Mouse (Mus musculus): Measurements from ENCODE around the gene Nol7. TPM values are rescaled to one million over a fixed set of nuclear protein-coding genes. Genes with fewer than 3 reads are reported as not detected.

Nol7 gene
- total and polyA plus RNA-seq, 3 experiments, result 165 to 329 (median 260) TPM

DNA sequence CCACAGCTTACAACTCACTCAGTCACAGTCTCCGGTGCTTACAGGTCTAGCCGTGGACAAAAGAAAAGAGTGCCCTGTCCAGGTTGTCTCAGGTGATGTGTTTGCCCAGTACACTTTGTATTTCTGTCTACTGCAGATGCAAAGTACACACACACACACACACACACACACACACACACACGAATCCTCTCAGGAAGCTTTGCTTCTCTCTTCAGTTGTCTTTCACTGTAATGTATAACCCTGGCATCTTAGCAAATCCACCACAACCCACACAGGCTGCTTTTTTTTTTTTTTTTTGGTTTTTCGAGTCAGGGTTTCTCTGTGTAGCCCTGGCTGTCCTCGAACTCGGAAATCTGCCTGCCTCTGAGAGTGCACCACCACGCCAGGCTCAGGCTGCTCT, 56.2 kb downstream of the Nol7 start:
- TF ChIP-seq POLR2A (IDR thresholded peaks at IDR 0.05; ENCODE audit: low read depth, low read length), result no peak
- TF ChIP-seq RCOR1 (conservative IDR thresholded peaks at IDR 0.05; ENCODE audit: low read depth, low read length), result no peak
- TF ChIP-seq MXI1 (IDR thresholded peaks at IDR 0.05; ENCODE audit: low read depth, low read length), result no peak
- TF ChIP-seq MEF2A (IDR thresholded peaks at IDR 0.05; ENCODE audit: borderline replicate concordance, low read depth, low read length), result no peak
- TF ChIP-seq ELF1 (IDR thresholded peaks at IDR 0.05; ENCODE audit: low read depth, low read length), result no peak
- no peak for TF ChIP-seq JUND (conservative IDR thresholded peaks at IDR 0.05; ENCODE audit: low read depth, low read length)
- TF ChIP-seq HCFC1 (IDR thresholded peaks at IDR 0.05; ENCODE audit: low read depth, low read length), result no peak
- no peak for TF ChIP-seq IRF4 (IDR thresholded peaks at IDR 0.05; ENCODE audit: low read depth, low read length)
- no peak for TF ChIP-seq NELFE (IDR thresholded peaks at IDR 0.05; ENCODE audit: low read depth, low read length)
- no peak for TF ChIP-seq RAD21 (IDR thresholded peaks at IDR 0.05; ENCODE audit: low read depth, low read length)
- TF ChIP-seq MAX (IDR thresholded peaks at IDR 0.05; ENCODE audit: low read length), result no peak
- no peak for TF ChIP-seq NRF1 (IDR thresholded peaks at IDR 0.05; ENCODE audit: low read depth, low read length)
- TF ChIP-seq MYC (IDR thresholded peaks at IDR 0.05; ENCODE audit: low read depth, low read length), result no peak
- no peaks in the 10 kb centered on the region for H3K9me3 ChIP-seq (replicated peaks; ENCODE audit: low read length)
- in situ Hi-C loops (cut with MboI; ENCODE audit: low pct_ligation_motif_present, low pct_unique_long_range_greater_than_20kb, low sequenced_read_pairs), result no loop called here
- no peak overlapping the region for H3K9ac ChIP-seq (ENCODE audit: insufficient read depth, low read depth)
- H3K4me1 ChIP-seq (ENCODE audit: control insufficient read depth in 1 of 2, insufficient read depth in 2 of 2), result peaks cover 10 to 76% of the 10 kb centered on the region in 2 experiments
- H3K4me3 ChIP-seq (replicated peaks in 1 of 3; ENCODE audit: low read depth in 2 of 3, low read length in 2 of 3, poor library complexity in 1 of 3), result no peak overlapping the region
- H3K27me3 ChIP-seq (replicated peaks), result no peaks in the 10 kb centered on the region
- peaks cover 24% of the 10 kb centered on the region for H3K79me2 ChIP-seq (replicated peaks; ENCODE audit: control insufficient read depth, extremely low read depth, insufficient read depth, poor library complexity, severe bottlenecking)
- peaks cover 0 to 20% of the 10 kb centered on the region in 2 experiments for H3K36me3 ChIP-seq (replicated peaks in 1 of 2; ENCODE audit: control insufficient read depth in 1 of 2, insufficient read depth in 1 of 2, low read length in 1 of 2)
- no peak overlapping the region for H3K27ac ChIP-seq (ENCODE audit: insufficient read depth, low read depth)
- dilution Hi-C loops (cut with MboI; ENCODE audit: extremely low pct_ligation_motif_present, extremely low pct_unique_long_range_greater_than_20kb, low sequenced_read_pairs), result no loop called here
- no peak for DNase-seq (ENCODE audit: extremely low read depth)
- no peak overlapping the region for H3K4me2 ChIP-seq (ENCODE audit: insufficient read depth, low read depth, poor library complexity, severe bottlenecking)

Other genes starting within 250 kb of the Nol7 start
- 19.5 and 20.3 TPM in 2 replicates for gene Tbc1d7, start 226.9 kb upstream of the Nol7 start, total RNA-seq (2012; rRNA removed)
- gene Tbc1d7, start 226.9 kb upstream of the Nol7 start, total RNA-seq (2014; rRNA removed), result 20.2 and 23.4 TPM in 2 replicates
- 32.9 and 37.3 TPM in 2 replicates for gene Tbc1d7, start 226.9 kb upstream of the Nol7 start, polyA plus RNA-seq (2012; ENCODE audit: insufficient read length, low read depth)
- 0.30 and 0.46 TPM in 2 replicates for gene Gfod1, start 94.2 kb upstream of the Nol7 start, total RNA-seq (2012; rRNA removed)
- gene Gfod1, start 94.2 kb upstream of the Nol7 start, total RNA-seq (2014; rRNA removed), result 0.12 and 0.70 TPM in 2 replicates
- 0.36 and 0.49 TPM in 2 replicates for gene Gfod1, start 94.2 kb upstream of the Nol7 start, polyA plus RNA-seq (2012; ENCODE audit: insufficient read length, low read depth)
- 6.3 and 8.2 TPM in 2 replicates for gene Sirt5, start 32.9 kb upstream of the Nol7 start, total RNA-seq (2012; rRNA removed)
- 11.3 and 12.8 TPM in 2 replicates for gene Sirt5, start 32.9 kb upstream of the Nol7 start, total RNA-seq (2014; rRNA removed)
- 9.3 and 11.3 TPM in 2 replicates for gene Sirt5, start 32.9 kb upstream of the Nol7 start, polyA plus RNA-seq (2012; ENCODE audit: insufficient read length, low read depth)
- 22.0 and 23.3 TPM in 2 replicates for gene Ranbp9, start 82.9 kb downstream of the Nol7 start, total RNA-seq (2012; rRNA removed)
- 27.4 and 31.8 TPM in 2 replicates for gene Ranbp9, start 82.9 kb downstream of the Nol7 start, total RNA-seq (2014; rRNA removed)
- 33.3 and 37.6 TPM in 2 replicates for gene Ranbp9, start 82.9 kb downstream of the Nol7 start, polyA plus RNA-seq (2012; ENCODE audit: insufficient read length, low read depth)
- 4.7 and 5.7 TPM in 2 replicates for gene Mcur1, start 161.8 kb downstream of the Nol7 start, total RNA-seq (2012; rRNA removed)
- 6.3 TPM in 2 replicates for gene Mcur1, start 161.8 kb downstream of the Nol7 start, total RNA-seq (2014; rRNA removed)
- gene Mcur1, start 161.8 kb downstream of the Nol7 start, polyA plus RNA-seq (2012; ENCODE audit: insufficient read length, low read depth), result 10.8 and 12.5 TPM in 2 replicates
- not detected in 2 replicates for gene Rnf182, start 217.3 kb downstream of the Nol7 start, total RNA-seq (2012; rRNA removed)
- not detected in 2 replicates for gene Rnf182, start 217.3 kb downstream of the Nol7 start, total RNA-seq (2014; rRNA removed)
- gene Rnf182, start 217.3 kb downstream of the Nol7 start, polyA plus RNA-seq (2012; ENCODE audit: insufficient read length, low read depth), result not detected in 2 replicates